Mouse (Mus musculus) hindlimb bud, embryonic 11.5 days (tissue): ENCODE results near the gene Tnip3.

Source experiments
- DNase-seq: peaks from one replicate; pipeline ENCODE4 v3.0.0-alpha.2; 2012; ENCODE audit warnings: low read depth, low spot score; ENCODE audit errors: extremely low spot score

The Tnip3 gene

GRCm38 (mm10) chr6:65644110-65644509 lies 119.0 kb downstream of the Tnip3 start:
- DNase-seq = no peak

GRCm38 (mm10) chr6:65646408-65646807 lies 121.3 kb downstream of the Tnip3 start:
- DNase-seq = no peak

GRCm38 (mm10) chr6:65647731-65648130 lies 122.6 kb downstream of the Tnip3 start:
- no peak for DNase-seq

GRCm38 (mm10) chr6:65651376-65651775 lies 126.3 kb downstream of the Tnip3 start:
- no peak for DNase-seq

GRCm38 (mm10) chr6:65661272-65661671 lies 136.2 kb downstream of the Tnip3 start:
- no peak for DNase-seq

- no peak for DNase-seq
Measured at GRCm38 (mm10) chr6:65662050-65662449, 136.9 kb downstream of the Tnip3 start.

- no peak for DNase-seq
Measured at GRCm38 (mm10) chr6:65663990-65664389, 138.9 kb downstream of the Tnip3 start.

GRCm38 (mm10) chr6:65666295-65666694 lies 141.2 kb downstream of the Tnip3 start:
- DNase-seq = no peak

GRCm38 (mm10) chr6:65669971-65670370 lies 144.9 kb downstream of the Tnip3 start:
- no peak for DNase-seq

GRCm38 (mm10) chr6:65670981-65671411 lies 145.9 kb downstream of the Tnip3 start:
- no peak for DNase-seq

GRCm38 (mm10) chr6:65671451-65671850 lies 146.3 kb downstream of the Tnip3 start, which contains the start of gene Ndnf:
Ndnf (plus strand) TSS chr6:65671590.
- no peak for DNase-seq

GRCm38 (mm10) chr6:65672131-65673031 lies 147.3 kb downstream of the Tnip3 start:
- DNase-seq = no peak
